Mouse (Mus musculus) neural tube, embryonic 14.5 days (tissue): ENCODE data around the gene Efcab2. TPM values are rescaled to one million over a fixed set of nuclear protein-coding genes. Genes with fewer than 3 reads are reported as not detected.
A peak's percentile ranks its signal among the peaks of the same experiment; 100 is the strongest.

Source experiments
- ATAC-seq: fragments of 200-750 bp; cut with Nextera tagmentation; 2 replicates; pipeline ENCODE4 v1.8.0; 2017; ENCODE audit warnings: low read depth, mild to moderate bottlenecking, moderate TSS enrichment, moderate library complexity
- H3K27ac ChIP-seq: fragments of 300-500 bp; sonication (generic); 2 replicates; pipeline ENCODE4 v1.5.1; 2014; ENCODE audit warnings: low read depth, mild to moderate bottlenecking, control low read depth, low read length, moderate library complexity, mixed read lengths
- H3K27me3 ChIP-seq: fragments of 300-500 bp; sonication (generic); 2 replicates; pipeline ENCODE4 v1.6.1; 2014; ENCODE audit warnings: low read length; ENCODE audit not compliant: control insufficient read depth, insufficient read depth
- H3K36me3 ChIP-seq: fragments of 300-500 bp; sonication (generic); 2 replicates; pipeline ENCODE4 v1.6.1; 2014; ENCODE audit warnings: low read length, mixed read lengths; ENCODE audit not compliant: control insufficient read depth, insufficient read depth
- H3K4me1 ChIP-seq: fragments of 300-500 bp; sonication (generic); 2 replicates; pipeline ENCODE4 v1.6.1; 2014; ENCODE audit warnings: low read length; ENCODE audit not compliant: control insufficient read depth, insufficient read depth
- H3K4me2 ChIP-seq: fragments of 300-500 bp; sonication (generic); 2 replicates; pipeline ENCODE4 v1.6.1; 2014; ENCODE audit warnings: mild to moderate bottlenecking, low read depth, low read length, control low read depth
- H3K4me3 ChIP-seq: fragments of 300-500 bp; sonication (generic); 2 replicates; pipeline ENCODE4 v1.5.1; 2014; ENCODE audit warnings: low read depth, low read length, control low read depth, mixed read lengths
- H3K9ac ChIP-seq: fragments of 300-500 bp; sonication (generic); replicated peaks from 2 replicates; pipeline ENCODE4 v1.6.1; 2014; ENCODE audit warnings: low read depth, mild to moderate bottlenecking, control low read depth, low read length, mixed read lengths
- H3K9me3 ChIP-seq: fragments of 300-500 bp; sonication (generic); 2 replicates; pipeline ENCODE4 v1.6.1; 2016; ENCODE audit warnings: low read length; ENCODE audit not compliant: control insufficient read depth
- WGBS: fragments of 180-500 bp; shearing (Covaris S2); extraction: QIAGEN DNeasy Blood & Tissue Kit; methylation state at CpG from one replicate; pipeline ENCODE4 v1.1.7; 2014; 5-methylcytosine and 5-hydroxymethylcytosine counted together
- polyA plus RNA-seq: library from polyadenylated mRNA; unstranded; fragments of >200 nt; fragmentation: Nextera tagmentation; extraction: Ambion mirVana; gene quantifications from 2 replicates; pipeline ENCODE4 v1.2.1, GENCODE M21; 2014

Efcab2 gene
- polyA plus RNA-seq, 1 experiment from 2014 or later: 7.4 TPM

DNA sequence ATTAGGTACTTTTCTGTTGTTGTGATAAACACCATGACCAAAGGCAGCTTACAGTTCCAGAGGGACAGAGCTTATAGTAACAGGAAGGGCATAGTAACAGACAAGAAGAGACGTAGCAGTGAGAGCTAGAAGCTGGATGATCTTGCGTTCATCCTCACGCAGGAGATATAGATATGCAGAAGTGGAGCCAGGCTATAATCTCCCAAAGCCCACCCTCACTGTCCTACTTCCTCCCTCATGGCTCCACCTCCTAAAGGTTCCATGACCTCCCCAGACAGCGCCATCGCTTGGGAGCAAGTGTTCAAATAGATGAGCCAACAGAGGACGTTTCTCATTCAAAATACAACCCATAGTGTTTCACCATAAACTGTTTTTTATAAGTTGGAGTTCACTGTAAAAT, 10.8 kb upstream of the Efcab2 start:
- ATAC-seq: no peak
- Histone ChIP-seq H3K9me3 (no peaks in the 10 kb centered on the region), H3K4me2 (no peak overlapping the region), H3K4me3 (no peak overlapping the region), H3K27ac (no peak overlapping the region), H3K4me1 (no peaks in the 10 kb centered on the region), H3K27me3 (no peaks in the 10 kb centered on the region), H3K9ac (no peak overlapping the region), H3K36me3 (no peaks in the 10 kb centered on the region)
- 95% methylated on average over 6 of the region's 6 CpGs for WGBS

- 0 out of 2 replicates have a peak, but pooled peaks have one; percentile 34 for ATAC-seq
- Histone ChIP-seq H3K4me1 (no peaks in the 10 kb centered on the region), H3K36me3 (no peaks in the 10 kb centered on the region), H3K9ac (no peak overlapping the region), H3K9me3 (no peaks in the 10 kb centered on the region), H3K4me3 (no peak overlapping the region), H3K27me3 (no peaks in the 10 kb centered on the region), H3K4me2 (no peak overlapping the region), H3K27ac (no peak overlapping the region)
- 67% methylated on average over 4 of the region's 4 CpGs for WGBS
Measured at GRCm38 (mm10) chr1:178396383-178396782, 9.5 kb upstream of the Efcab2 start.

- no peak overlapping the region for H3K27ac ChIP-seq
- H3K36me3 ChIP-seq: no peaks in the 10 kb centered on the region
- no peaks in the 10 kb centered on the region for H3K4me1 ChIP-seq
- no peak overlapping the region for H3K4me2 ChIP-seq
- ATAC-seq: peak; percentile 24; the same call in 1 of the 2 replicates
- WGBS: 69% methylated on average over 6 of the region's 6 CpGs
- H3K9me3 ChIP-seq: no peaks in the 10 kb centered on the region
- no peak overlapping the region for H3K4me3 ChIP-seq
- H3K27me3 ChIP-seq: no peaks in the 10 kb centered on the region
- H3K9ac ChIP-seq: no peak overlapping the region
Measured at GRCm38 (mm10) chr1:178399879-178400278, 6.0 kb upstream of the Efcab2 start.

DNA sequence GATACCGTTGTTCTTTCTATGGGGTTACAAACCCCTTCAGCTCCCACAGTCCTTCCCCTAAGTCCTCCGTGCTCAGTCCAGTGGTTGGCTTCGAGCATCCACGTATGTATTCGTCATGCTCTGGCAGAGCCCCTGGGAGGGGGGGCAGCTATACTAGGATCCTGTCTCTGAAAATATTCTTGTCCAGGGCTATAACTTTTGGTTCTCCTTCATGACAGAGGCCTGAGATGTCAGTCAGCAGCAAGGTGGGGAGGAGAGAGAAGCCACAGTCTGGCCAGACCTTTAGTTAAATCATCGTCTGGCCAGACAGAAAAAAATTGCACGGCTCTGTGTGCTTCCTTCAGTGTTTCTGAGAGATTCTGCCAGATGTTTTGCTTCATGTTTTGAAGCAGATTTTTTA, 5.2 kb upstream of the Efcab2 start:
- no peaks in the 10 kb centered on the region for H3K27me3 ChIP-seq
- no peak overlapping the region for H3K4me3 ChIP-seq
- no peaks in the 10 kb centered on the region for H3K36me3 ChIP-seq
- no peak overlapping the region for H3K4me2 ChIP-seq
- no peak overlapping the region for H3K9ac ChIP-seq
- H3K4me1 ChIP-seq: no peaks in the 10 kb centered on the region
- no peak for ATAC-seq
- WGBS: 63% methylated on average over 7 of the region's 7 CpGs
- H3K27ac ChIP-seq: no peak overlapping the region
- no peaks in the 10 kb centered on the region for H3K9me3 ChIP-seq

DNA sequence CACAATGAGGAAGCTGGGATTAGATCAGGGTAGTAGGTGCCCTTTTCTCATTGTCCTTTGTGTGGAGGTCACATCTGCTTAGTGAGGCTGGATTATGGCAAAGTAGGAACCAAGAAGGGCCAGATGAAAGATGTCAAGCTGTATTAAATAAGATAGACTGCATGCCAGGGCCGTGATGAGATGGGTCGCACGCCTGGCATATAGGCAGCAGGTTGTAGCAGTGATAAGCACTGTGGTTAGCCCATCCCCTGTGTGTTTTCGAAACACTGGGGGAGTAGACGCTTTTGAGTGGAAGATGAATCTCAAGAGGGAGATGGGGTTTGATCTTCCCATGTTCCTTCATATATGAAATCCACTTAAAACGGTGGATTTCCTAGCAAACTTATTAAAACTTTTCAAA, 3.9 kb upstream of the Efcab2 start:
- 94% methylated on average over 6 of the region's 6 CpGs for WGBS
- Histone ChIP-seq H3K36me3 (no peaks in the 10 kb centered on the region), H3K9ac (no peak overlapping the region)

DNA sequence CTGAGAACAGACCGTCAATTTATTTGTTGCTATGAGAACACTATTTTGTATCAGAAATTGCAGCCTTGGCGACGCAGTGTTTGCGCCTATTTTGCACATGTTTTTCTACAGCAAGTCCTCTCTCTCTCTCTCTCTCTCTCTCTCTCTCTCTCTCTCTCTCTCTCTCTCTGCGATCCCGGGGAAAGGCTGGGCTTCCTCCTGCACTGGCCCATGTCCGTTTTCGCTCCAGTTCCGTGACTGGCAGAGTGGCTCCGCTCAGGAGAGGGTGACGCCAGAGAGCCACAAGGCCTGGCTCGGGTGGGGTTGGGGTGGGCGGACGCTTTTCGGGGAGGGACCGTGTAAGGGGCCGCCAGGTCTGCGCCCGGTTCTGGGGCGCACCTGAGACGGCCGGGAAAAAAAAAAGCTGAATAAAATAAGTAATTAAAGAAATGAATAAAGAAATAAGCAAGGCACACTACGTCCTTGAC, 407 bp upstream of the Efcab2 start:
- Histone ChIP-seq H3K4me1 (no peaks in the 10 kb centered on the region), H3K4me3 (peak overlapping the region; percentile 56), H3K9ac (peak overlapping the region; percentile 94), H3K27ac (peak overlapping the region; percentile 99), H3K27me3 (no peaks in the 10 kb centered on the region), H3K4me2 (peak overlapping the region; percentile 51), H3K36me3 (no peaks in the 10 kb centered on the region), H3K9me3 (no peaks in the 10 kb centered on the region)
- peak; percentile 87 for ATAC-seq
- under 1% methylated on average over 23 of the region's 23 CpGs for WGBS

More for the DNA sequence above, 3.9 kb upstream of the Efcab2 start:
- Histone ChIP-seq H3K27ac (no peak overlapping the region), H3K4me3 (no peak overlapping the region), H3K27me3 (no peaks in the 10 kb centered on the region), H3K4me1 (no peaks in the 10 kb centered on the region), H3K9me3 (no peaks in the 10 kb centered on the region), H3K4me2 (no peak overlapping the region)
- ATAC-seq: no peak

DNA sequence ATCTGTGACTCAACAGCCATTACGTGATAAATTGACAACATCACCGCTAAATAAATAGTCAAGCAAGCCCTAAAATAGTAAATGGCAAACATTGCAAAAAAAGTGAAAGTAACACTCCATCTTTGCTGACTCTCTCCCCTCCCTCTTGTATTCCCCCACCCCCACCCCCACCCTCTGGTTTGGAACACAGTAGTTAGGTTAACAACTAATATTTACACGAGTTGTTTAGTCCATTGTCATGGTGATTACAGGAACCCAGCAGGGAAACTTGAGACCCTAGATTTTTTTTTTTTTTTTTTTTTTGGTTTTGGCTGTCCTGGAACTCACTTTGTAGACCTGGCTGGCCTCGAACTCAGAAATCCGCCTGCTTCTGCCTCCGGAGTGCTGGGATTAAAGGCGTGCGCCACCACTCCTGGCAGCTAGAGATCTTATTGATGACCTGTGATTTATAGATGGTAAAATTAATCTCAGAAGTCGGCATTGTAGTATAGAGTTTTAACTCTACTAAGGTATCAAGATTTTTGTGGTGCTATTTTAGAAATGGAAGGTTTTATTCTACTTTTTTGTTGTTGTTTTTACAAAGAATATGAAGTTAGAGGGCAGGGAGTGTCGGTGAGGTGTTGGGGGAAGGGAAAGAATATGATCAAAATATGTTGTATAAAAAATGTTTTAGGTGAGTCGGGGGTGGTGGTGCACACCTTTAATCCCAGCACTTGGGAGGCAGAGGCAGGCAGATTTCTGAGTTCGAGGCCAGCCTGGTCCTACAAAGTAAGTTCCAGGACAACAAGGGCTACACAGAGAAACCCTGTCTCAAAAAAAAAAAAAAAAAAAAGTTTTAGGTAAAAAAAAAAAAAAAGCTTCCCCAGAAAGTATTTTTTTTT, 1.1 kb downstream of the Efcab2 start:
- peak overlapping the region; percentile 56 for H3K4me3 ChIP-seq
- ATAC-seq: no peak
- no peaks in the 10 kb centered on the region for H3K27me3 ChIP-seq
- H3K27ac ChIP-seq: peak overlapping the region; percentile 99
- H3K4me2 ChIP-seq: peak overlapping the region; percentile 51
- H3K9me3 ChIP-seq: no peaks in the 10 kb centered on the region
- peak overlapping the region; percentile 94 for H3K9ac ChIP-seq
- H3K4me1 ChIP-seq: no peaks in the 10 kb centered on the region
- 63% methylated on average over 12 of the region's 12 CpGs for WGBS
- no peaks in the 10 kb centered on the region for H3K36me3 ChIP-seq

DNA sequence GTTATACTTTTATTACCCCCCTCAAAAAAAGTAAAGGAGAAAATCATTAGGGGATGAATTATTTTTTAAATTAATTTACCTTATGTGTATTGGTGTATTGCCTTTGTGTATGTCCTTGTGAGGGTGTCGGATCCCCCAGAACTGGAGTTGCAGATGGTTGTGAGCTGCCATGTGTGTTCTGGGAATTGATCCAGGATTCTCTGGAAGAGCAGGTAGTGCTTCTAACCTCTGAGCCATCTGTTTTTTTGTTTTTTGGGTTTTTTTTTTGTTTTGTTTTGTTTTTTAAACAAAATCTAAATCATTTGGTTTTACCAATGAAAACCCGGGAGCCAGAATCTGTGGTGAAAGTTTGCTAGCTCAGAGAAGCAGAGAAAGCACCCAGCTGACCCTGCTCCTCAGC, 1.8 kb downstream of the Efcab2 start:
- Histone ChIP-seq H3K27ac (no peak overlapping the region), H3K4me2 (no peak overlapping the region), H3K4me1 (no peaks in the 10 kb centered on the region), H3K4me3 (no peak overlapping the region), H3K27me3 (no peaks in the 10 kb centered on the region), H3K9ac (no peak overlapping the region), H3K9me3 (no peaks in the 10 kb centered on the region), H3K36me3 (no peaks in the 10 kb centered on the region)
- 66% methylated on average over 2 of the region's 2 CpGs for WGBS
- no peak for ATAC-seq

DNA sequence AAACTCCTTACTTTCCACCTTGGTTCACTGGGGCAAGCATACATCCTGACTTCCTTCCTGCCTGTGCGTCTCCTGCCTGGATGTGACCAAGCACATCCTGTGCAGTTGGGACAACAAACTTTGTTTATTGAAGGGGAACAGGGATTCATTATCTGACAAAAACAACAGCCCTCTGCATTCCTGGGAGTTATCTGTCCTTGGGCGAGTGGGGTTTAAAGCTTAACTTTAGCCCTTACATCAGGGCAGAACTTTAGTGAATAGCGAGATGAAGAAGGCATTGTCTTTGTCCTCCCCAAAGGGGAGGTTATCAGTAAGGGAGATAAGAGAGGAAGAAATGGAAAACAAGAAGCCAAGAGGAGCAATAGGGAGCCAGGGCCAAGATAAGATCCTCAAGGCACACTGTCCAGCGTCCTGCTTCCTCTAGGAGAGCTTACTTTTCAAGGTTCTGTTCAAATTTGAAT, 3.0 kb downstream of the Efcab2 start:
- Histone ChIP-seq H3K27ac (no peak overlapping the region), H3K4me3 (no peak overlapping the region), H3K9ac (no peak overlapping the region), H3K9me3 (no peaks in the 10 kb centered on the region), H3K4me1 (no peaks in the 10 kb centered on the region), H3K36me3 (no peaks in the 10 kb centered on the region), H3K27me3 (no peaks in the 10 kb centered on the region), H3K4me2 (no peak overlapping the region)
- ATAC-seq: no peak
- WGBS: 80% methylated on average over 4 of the region's 4 CpGs
